Comparison of ENCODE assay signal across 10 mouse cellular contexts in the genomic region with DNA sequence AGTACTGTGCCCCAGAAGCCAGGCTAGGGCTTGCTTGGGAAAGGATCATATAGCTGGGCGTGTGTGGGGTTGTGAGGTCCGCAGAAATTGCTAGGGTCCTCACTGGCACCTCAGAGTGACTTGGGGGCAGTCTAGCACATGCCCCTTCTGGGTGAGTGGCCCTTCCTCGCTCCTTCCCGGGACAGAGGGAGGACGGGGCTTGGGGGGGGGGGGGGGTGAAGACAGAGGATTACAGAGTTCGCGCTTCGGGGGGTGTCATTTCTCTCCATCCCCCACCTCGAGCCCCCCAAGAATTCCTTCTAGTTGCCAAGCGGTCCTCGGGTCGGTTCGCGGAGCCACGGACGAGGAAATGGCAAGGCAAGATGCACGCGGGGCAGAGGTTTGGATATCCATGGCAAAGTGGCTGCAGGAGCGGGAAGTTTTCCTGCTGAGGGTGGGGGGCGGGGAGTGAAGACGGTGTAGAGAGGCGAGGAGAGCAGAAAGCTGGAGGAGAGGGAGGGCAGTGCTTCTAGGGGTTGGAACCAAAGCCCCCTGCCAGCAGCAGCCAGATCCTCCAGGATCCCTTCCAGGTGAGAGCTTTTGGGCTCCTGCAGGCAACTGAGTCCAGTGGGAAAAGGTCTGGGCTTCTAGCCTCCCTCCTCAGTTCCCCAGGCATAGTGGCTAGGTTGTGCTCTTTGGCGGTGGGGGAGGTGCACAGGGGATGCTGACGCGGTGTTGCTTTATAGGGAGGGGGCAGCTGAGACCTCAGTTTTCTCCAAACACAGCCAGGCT. TPM values are rescaled to one million over a fixed set of nuclear protein-coding genes. Genes with fewer than 3 reads are reported as not detected.
DNase-seq lines count a peak whose midpoint lies in the region; ATAC-seq and TF ChIP-seq lines count a peak whose summit lies in the region.
"Had no signal": no experiment of that assay in that cellular context is flagged by ENCODE, and none has a peak within 500 bp of the region (broad histone marks: within the 10 kb centered on the region; RNA-seq: fewer than 3 reads in every experiment).

No protein-coding gene starts in this region.

- peak overlapping the region; percentile 74 for H3K4me2 ChIP-seq in heart, embryonic 15.5 days
- peak overlapping the region; percentile 65 for H3K4me2 ChIP-seq in hindbrain, embryonic 12.5 days (replicated peaks)
- H3K4me2 ChIP-seq in midbrain, embryonic 13.5 days (replicated peaks): peak overlapping the region; percentile 64

- H3K4me1 ChIP-seq in heart, embryonic 15.5 days (replicated peaks): peaks cover 4% of the 10 kb centered on the region; the same call in 1 of the 2 replicates
- H3K4me1 ChIP-seq in cortical plate, adult 2 months (ENCODE audit: control insufficient read depth, insufficient read depth, low read length): no peaks in the 10 kb centered on the region
- H3K4me1 ChIP-seq in hindbrain, embryonic 12.5 days: 0 out of 2 replicates have a peak, but pooled peaks cover 2% of the 10 kb centered on the region
- H3K4me1 ChIP-seq in midbrain, embryonic 13.5 days (replicated peaks): 0 out of 2 replicates have a peak, but pooled peaks cover 11% of the 10 kb centered on the region

- H3K36me3 ChIP-seq in heart, embryonic 15.5 days: no peaks in the 10 kb centered on the region
- H3K36me3 ChIP-seq in hindbrain, embryonic 12.5 days: no peaks in the 10 kb centered on the region
- no peaks in the 10 kb centered on the region for H3K36me3 ChIP-seq in midbrain, embryonic 13.5 days

- DNase-seq in heart, adult 8-10 months (ENCODE audit: low spot score): no peak
- DNase-seq in right cerebral cortex, adult 2 months (ENCODE audit: low spot score in 2 of 2): no peak
- DNase-seq in adrenal gland, postnatal 14 days: no peak
- no peak for DNase-seq in right cerebral cortex, postnatal 25 days
- DNase-seq: heart, postnatal 14 days had no signal

- 13% methylated on average over 20 of the region's 25 CpGs for WGBS in heart, embryonic 15.5 days
- WGBS in hindbrain, embryonic 12.5 days: 20% methylated on average over 22 of the region's 25 CpGs
- 22% methylated on average over 22 of the region's 25 CpGs for WGBS in midbrain, embryonic 13.5 days

- no peak for TF ChIP-seq CTCF in cortical plate, adult 2 months (IDR thresholded peaks at IDR 0.05; ENCODE audit: extremely low read depth, insufficient read depth, low read length)

- peaks cover 44% of the 10 kb centered on the region for H3K27me3 ChIP-seq in heart, embryonic 15.5 days
- H3K27me3 ChIP-seq in hindbrain, embryonic 12.5 days: peaks cover 61% of the 10 kb centered on the region
- H3K27me3 ChIP-seq in midbrain, embryonic 13.5 days: peaks cover 58% of the 10 kb centered on the region
- H3K27me3 ChIP-seq: CH12.LX had no signal

- peak overlapping the region; percentile 30; the same call in 1 of the 2 replicates for H3K9ac ChIP-seq in heart, embryonic 15.5 days
- peak overlapping the region; percentile 45 for H3K9ac ChIP-seq in hindbrain, embryonic 12.5 days
- H3K9ac ChIP-seq in midbrain, embryonic 13.5 days (replicated peaks): peak overlapping the region; percentile 63

- no peak overlapping the region for H3K27ac ChIP-seq in heart, embryonic 15.5 days
- no peak overlapping the region for H3K27ac ChIP-seq in cortical plate, adult 2 months (ENCODE audit: insufficient read depth, low read length)
- peak overlapping the region; percentile 44; the same call in 1 of the 2 replicates for H3K27ac ChIP-seq in hindbrain, embryonic 12.5 days
- peak overlapping the region; percentile 64 for H3K27ac ChIP-seq in midbrain, embryonic 13.5 days

- no peaks in the 10 kb centered on the region for H3K9me3 ChIP-seq in heart, embryonic 15.5 days (replicated peaks)
- H3K9me3 ChIP-seq in hindbrain, embryonic 12.5 days (replicated peaks): no peaks in the 10 kb centered on the region
- no peaks in the 10 kb centered on the region for H3K9me3 ChIP-seq in midbrain, embryonic 13.5 days

- peak overlapping the region; percentile 39 for H3K4me3 ChIP-seq in heart, embryonic 15.5 days
- H3K4me3 ChIP-seq in cortical plate, adult 2 months (ENCODE audit: insufficient read depth, low read length): peak overlapping the region; percentile 40
- peak overlapping the region; percentile 35 for H3K4me3 ChIP-seq in hindbrain, embryonic 12.5 days
- H3K4me3 ChIP-seq in midbrain, embryonic 13.5 days (replicated peaks): peak overlapping the region; percentile 40

- no peak for ATAC-seq in heart, embryonic 15.5 days (replicated peaks; ENCODE audit: insufficient number of reproducible peaks, insufficient read depth, low FRiP score, low read depth)
- peak; percentile 39 for ATAC-seq in hindbrain, embryonic 12.5 days (ENCODE audit: low FRiP score)
- peak; percentile 59 for ATAC-seq in midbrain, embryonic 13.5 days

- TF ChIP-seq POLR2A in cortical plate, adult 2 months (IDR thresholded peaks at IDR 0.05; ENCODE audit: extremely low read depth, insufficient read depth, low read length): no peak

RNA-seq across cellular contexts. Expression of gene Frmpd3, which starts 0.5 kb away (rescaled TPM):
- polyA plus RNA-seq in heart, embryonic 15.5 days (2015; fragmentation: Nextera tagmentation; extraction: Ambion mirVana): 0.09 and 0.13 TPM in 2 replicates
- under 1 TPM in 1 of 4 experiments, not detected in 3; 0.03 TPM for total RNA-seq in heart, adult 8-10 months (2022)
- polyA plus RNA-seq in cortical plate, adult 2 months (2012; rRNA removed): 16.5 and 18.4 TPM in 2 replicates
- 2.1 and 2.7 TPM in 2 replicates for polyA plus RNA-seq in hindbrain, embryonic 12.5 days (2016; fragmentation: Nextera tagmentation; extraction: Ambion mirVana)
- 2.8 and 3.8 TPM in 2 replicates for polyA plus RNA-seq in midbrain, embryonic 13.5 days (2015; fragmentation: Nextera tagmentation; extraction: Ambion mirVana)
- total RNA-seq in adrenal gland, postnatal 14 days (2021): 0.15 and 0.19 TPM in 2 replicates
- total RNA-seq: heart, postnatal 14 days had no signal

Comparison
In these comparisons a context has a peak if more than half of its experiments do, and no peak if none do; other contexts are left out.
1. H3K27ac ChIP-seq: peak in hindbrain, embryonic 12.5 days (single experiment) and midbrain, embryonic 13.5 days (single experiment); none in heart, embryonic 15.5 days (single experiment) and cortical plate, adult 2 months (single experiment).
2. Peak in every context shown above with its lines, with median percentiles within 50 percentile points of each other: H3K4me2 ChIP-seq, H3K4me3 ChIP-seq and H3K9ac ChIP-seq.